Mouse (Mus musculus): ENCODE results near the gene Rptor. TPM values are rescaled to one million over a fixed set of nuclear protein-coding genes. Genes with fewer than 3 reads are reported as not detected.

Gene Rptor
- polyA plus RNA-seq, 1 experiment from 2014 or later = 18.3 TPM

GRCm38 (mm10) chr11:119836326-119836725, 233.6 kb downstream of the Rptor start:
- no peaks in the 10 kb centered on the region for H3K9me3 ChIP-seq (replicated peaks)
- no peak for ATAC-seq (ENCODE audit: low FRiP score)
- no peak overlapping the region for H3K9ac ChIP-seq
- H3K4me1 ChIP-seq = peaks cover 20% of the 10 kb centered on the region
- H3K36me3 ChIP-seq = peaks cover 8% of the 10 kb centered on the region; the same call in 1 of the 2 replicates
- no peak overlapping the region for H3K4me2 ChIP-seq (replicated peaks)
- no peaks in the 10 kb centered on the region for H3K27me3 ChIP-seq
- 95% methylated on average over 3 of the region's 3 CpGs for WGBS
- H3K27ac ChIP-seq = no peak overlapping the region
- H3K4me3 ChIP-seq = no peak overlapping the region

GRCm38 (mm10) chr11:119837786-119838185, 235.1 kb downstream of the Rptor start:
- H3K27ac ChIP-seq = no peak overlapping the region

GRCm38 (mm10) chr11:119839411-119840342, 237.0 kb downstream of the Rptor start:
- WGBS = 87% methylated on average over 10 of the region's 10 CpGs
- no peak overlapping the region for H3K9ac ChIP-seq
- H3K27me3 ChIP-seq = no peaks in the 10 kb centered on the region
- H3K9me3 ChIP-seq (replicated peaks) = no peaks in the 10 kb centered on the region
- ATAC-seq (ENCODE audit: low FRiP score) = no peak
- H3K36me3 ChIP-seq = peaks cover 19% of the 10 kb centered on the region
- no peak overlapping the region for H3K4me3 ChIP-seq
- peak overlapping the region; percentile 44; the same call in 1 of the 2 replicates for H3K27ac ChIP-seq
- no peak overlapping the region for H3K4me2 ChIP-seq (replicated peaks)
- H3K4me1 ChIP-seq = peaks cover 8% of the 10 kb centered on the region; the same call in 1 of the 2 replicates

More at GRCm38 (mm10) chr11:119837786-119838185, 235.1 kb downstream of the Rptor start:
- H3K4me1 ChIP-seq = peaks cover 11% of the 10 kb centered on the region; the same call in 1 of the 2 replicates
- H3K9me3 ChIP-seq (replicated peaks) = no peaks in the 10 kb centered on the region
- no peak overlapping the region for H3K9ac ChIP-seq
- no peaks in the 10 kb centered on the region for H3K27me3 ChIP-seq
- 84% methylated on average over 1 of the region's 1 CpGs for WGBS
- ATAC-seq (ENCODE audit: low FRiP score) = no peak
- no peak overlapping the region for H3K4me2 ChIP-seq (replicated peaks)
- H3K36me3 ChIP-seq = peaks cover 12% of the 10 kb centered on the region; the same call in 1 of the 2 replicates
- H3K4me3 ChIP-seq = no peak overlapping the region

GRCm38 (mm10) chr11:119846608-119847007, 243.9 kb downstream of the Rptor start:
- H3K4me2 ChIP-seq (replicated peaks) = no peak overlapping the region
- ATAC-seq (ENCODE audit: low FRiP score) = no peak
- peaks cover 36% of the 10 kb centered on the region for H3K36me3 ChIP-seq
- H3K4me1 ChIP-seq = no peaks in the 10 kb centered on the region
- no peaks in the 10 kb centered on the region for H3K27me3 ChIP-seq
- no peak overlapping the region for H3K27ac ChIP-seq
- H3K9ac ChIP-seq = no peak overlapping the region
- no peak overlapping the region for H3K4me3 ChIP-seq
- 93% methylated on average over 6 of the region's 6 CpGs for WGBS
- H3K9me3 ChIP-seq (replicated peaks) = no peaks in the 10 kb centered on the region

DNA sequence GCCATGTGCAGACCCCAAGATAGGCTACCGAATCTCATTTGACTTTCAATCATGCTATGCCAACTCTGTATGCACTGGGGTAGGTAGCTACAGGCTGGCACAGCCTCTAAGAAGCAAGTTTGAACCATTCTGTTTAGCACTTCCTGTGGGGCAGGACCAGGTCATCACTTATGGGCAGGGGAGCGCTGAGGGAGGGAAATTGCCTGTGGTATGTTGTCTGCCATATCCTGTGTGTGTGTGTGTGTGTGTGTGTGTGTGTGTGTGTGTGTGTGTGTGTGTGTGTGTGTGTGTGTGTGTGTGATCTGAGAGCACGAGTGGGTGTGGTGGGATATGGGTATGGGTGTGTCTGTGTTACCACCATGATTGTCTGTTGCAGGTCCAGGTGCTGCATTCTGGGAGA, 244.4 kb downstream of the Rptor start:
- Histone ChIP-seq H3K9me3 (replicated peaks) (no peaks in the 10 kb centered on the region), H3K4me3 (no peak overlapping the region), H3K27me3 (no peaks in the 10 kb centered on the region), H3K27ac (no peak overlapping the region), H3K9ac (no peak overlapping the region), H3K36me3 (peaks cover 38% of the 10 kb centered on the region), H3K4me1 (no peaks in the 10 kb centered on the region), H3K4me2 (replicated peaks) (no peak overlapping the region)
- ATAC-seq (ENCODE audit: low FRiP score) = no peak
- WGBS = 88% methylated on average over 3 of the region's 3 CpGs

GRCm38 (mm10) chr11:119847569-119847968, 244.9 kb downstream of the Rptor start:
- no peaks in the 10 kb centered on the region for H3K27me3 ChIP-seq
- H3K36me3 ChIP-seq = peaks cover 43% of the 10 kb centered on the region
- 88% methylated on average over 3 of the region's 3 CpGs for WGBS
- no peaks in the 10 kb centered on the region for H3K4me1 ChIP-seq
- H3K9ac ChIP-seq = no peak overlapping the region
- no peak overlapping the region for H3K4me2 ChIP-seq (replicated peaks)
- H3K4me3 ChIP-seq = no peak overlapping the region
- H3K27ac ChIP-seq = no peak overlapping the region
- no peak for ATAC-seq (ENCODE audit: low FRiP score)
- H3K9me3 ChIP-seq (replicated peaks) = no peaks in the 10 kb centered on the region

DNA sequence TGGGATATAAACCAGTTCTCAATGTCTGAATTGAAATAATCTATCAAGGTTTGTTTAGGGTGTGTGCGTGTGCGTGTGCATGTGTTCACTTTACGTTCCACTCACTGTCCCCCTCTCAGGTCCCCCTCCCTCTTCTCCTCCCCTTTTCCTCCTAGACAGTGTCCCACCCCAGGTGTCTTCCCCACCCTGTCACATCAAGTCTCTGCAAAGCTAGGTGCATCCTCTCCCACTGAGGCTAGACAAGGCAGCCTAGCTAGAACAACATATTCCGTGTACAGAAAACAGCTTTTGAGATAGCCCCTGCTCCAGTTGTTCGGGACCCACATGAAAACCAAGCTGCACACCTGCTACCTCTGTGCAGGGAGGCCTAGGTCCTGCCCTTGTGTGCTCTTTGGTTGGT, 245.5 kb downstream of the Rptor start:
- H3K4me3 ChIP-seq = no peak overlapping the region
- no peak overlapping the region for H3K4me2 ChIP-seq (replicated peaks)
- no peaks in the 10 kb centered on the region for H3K4me1 ChIP-seq
- H3K9me3 ChIP-seq (replicated peaks) = no peaks in the 10 kb centered on the region
- H3K36me3 ChIP-seq = peaks cover 49% of the 10 kb centered on the region
- ATAC-seq (ENCODE audit: low FRiP score) = no peak
- H3K27me3 ChIP-seq = no peaks in the 10 kb centered on the region
- no peak overlapping the region for H3K9ac ChIP-seq
- no peak overlapping the region for H3K27ac ChIP-seq
- 94% methylated on average over 5 of the region's 5 CpGs for WGBS

DNA sequence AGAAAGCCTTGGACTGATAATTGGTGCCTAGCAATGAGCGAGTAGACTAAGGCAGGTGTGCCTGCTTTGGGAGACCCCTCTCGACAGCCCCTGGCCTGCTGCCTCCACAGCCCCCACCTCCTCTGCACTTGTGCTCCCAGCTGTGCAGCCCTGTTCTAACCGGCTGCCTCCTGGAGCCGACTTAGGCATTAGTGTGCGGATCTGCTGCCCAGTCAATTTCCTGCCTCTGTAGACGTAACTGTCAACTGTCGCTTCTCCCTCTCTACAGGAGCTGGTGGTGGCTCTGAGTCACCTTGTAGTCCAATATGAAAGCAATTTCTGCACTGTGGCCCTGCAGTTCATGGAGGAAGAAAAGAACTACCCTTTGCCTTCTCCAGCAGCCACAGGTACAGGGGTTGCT, 253.3 kb downstream of the Rptor start:
- no peak overlapping the region for H3K4me2 ChIP-seq (replicated peaks)
- peaks cover 71% of the 10 kb centered on the region for H3K36me3 ChIP-seq
- no peaks in the 10 kb centered on the region for H3K27me3 ChIP-seq
- no peak overlapping the region for H3K9ac ChIP-seq
- H3K4me3 ChIP-seq = no peak overlapping the region
- H3K4me1 ChIP-seq = no peaks in the 10 kb centered on the region
- WGBS = 74% methylated on average over 7 of the region's 7 CpGs
- H3K27ac ChIP-seq = no peak overlapping the region
- ATAC-seq (ENCODE audit: low FRiP score) = no peak
- H3K9me3 ChIP-seq (replicated peaks) = no peaks in the 10 kb centered on the region

DNA sequence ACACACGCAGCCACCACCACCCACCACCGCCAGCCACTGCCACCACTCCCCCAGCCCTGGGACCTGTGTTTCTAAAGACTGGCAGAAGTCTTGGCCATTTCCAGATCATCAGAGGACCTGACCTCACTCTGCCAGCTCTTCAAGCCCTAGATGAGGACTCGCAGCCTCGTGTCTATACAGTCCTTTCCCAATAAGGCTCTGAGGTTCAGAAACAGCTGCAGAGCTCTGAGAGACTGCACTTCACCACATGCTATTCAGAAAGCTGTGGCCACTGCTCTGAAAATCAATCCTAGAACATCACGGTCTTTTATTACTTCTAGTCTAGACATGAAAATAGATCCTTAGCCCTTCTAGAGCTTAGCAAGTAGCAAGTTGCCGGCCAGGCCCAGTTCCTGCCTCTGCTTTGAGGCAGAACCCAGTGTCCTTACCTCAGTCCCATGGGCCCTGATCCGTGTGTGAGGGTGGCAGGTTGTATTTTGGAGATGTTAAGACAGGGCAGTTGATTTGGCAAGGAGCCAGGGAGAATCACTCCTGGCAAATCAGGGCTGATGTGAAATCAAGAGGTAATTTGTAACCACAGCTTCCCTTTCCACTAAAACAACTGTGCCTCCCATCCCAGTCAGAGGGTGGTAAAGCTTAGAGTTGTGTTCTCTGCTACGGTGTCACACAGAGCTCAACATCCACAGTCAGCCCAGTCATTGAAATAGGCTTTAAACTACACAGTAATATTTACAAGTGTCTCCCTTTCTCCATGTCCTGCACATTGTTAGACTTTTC, 260.0 kb downstream of the Rptor start:
- H3K27me3 ChIP-seq = no peaks in the 10 kb centered on the region
- peaks cover 31% of the 10 kb centered on the region for H3K36me3 ChIP-seq
- H3K4me1 ChIP-seq = peaks cover 10% of the 10 kb centered on the region; the same call in 1 of the 2 replicates
- 84% methylated on average over 8 of the region's 8 CpGs for WGBS
- H3K9me3 ChIP-seq (replicated peaks) = no peaks in the 10 kb centered on the region
- H3K9ac ChIP-seq = no peak overlapping the region
- H3K27ac ChIP-seq = 0 out of 2 replicates have a peak overlapping the region, but pooled peaks have one; percentile 31
- H3K4me2 ChIP-seq (replicated peaks) = no peak overlapping the region
- ATAC-seq (ENCODE audit: low FRiP score) = no peak
- H3K4me3 ChIP-seq = no peak overlapping the region

- peaks cover 27% of the 10 kb centered on the region for H3K36me3 ChIP-seq
- no peak overlapping the region for H3K4me3 ChIP-seq
- peaks cover 10% of the 10 kb centered on the region; the same call in 1 of the 2 replicates for H3K4me1 ChIP-seq
- no peak overlapping the region for H3K9ac ChIP-seq
- no peak for ATAC-seq (ENCODE audit: low FRiP score)
- no peak overlapping the region for H3K4me2 ChIP-seq (replicated peaks)
- H3K27ac ChIP-seq = 0 out of 2 replicates have a peak overlapping the region, but pooled peaks have one; percentile 31
- 55% methylated on average over 10 of the region's 10 CpGs for WGBS
- H3K27me3 ChIP-seq = no peaks in the 10 kb centered on the region
- no peaks in the 10 kb centered on the region for H3K9me3 ChIP-seq (replicated peaks)
Observed at GRCm38 (mm10) chr11:119863421-119863821, 260.7 kb downstream of the Rptor start.

GRCm38 (mm10) chr11:119866837-119867236, 264.1 kb downstream of the Rptor start:
- 83% methylated on average over 6 of the region's 6 CpGs for WGBS
- Histone ChIP-seq H3K4me2 (replicated peaks) (no peak overlapping the region), H3K9ac (no peak overlapping the region), H3K4me3 (no peak overlapping the region), H3K9me3 (replicated peaks) (no peaks in the 10 kb centered on the region), H3K36me3 (peaks cover 37% of the 10 kb centered on the region), H3K4me1 (peaks cover 7% of the 10 kb centered on the region; the same call in 1 of the 2 replicates), H3K27me3 (no peaks in the 10 kb centered on the region), H3K27ac (no peak overlapping the region)
- no peak for ATAC-seq (ENCODE audit: low FRiP score)

- ATAC-seq (ENCODE audit: low FRiP score) = no peak
- H3K9ac ChIP-seq = no peak overlapping the region
- no peak overlapping the region for H3K4me2 ChIP-seq (replicated peaks)
- H3K27ac ChIP-seq = no peak overlapping the region
- H3K36me3 ChIP-seq = peaks cover 46% of the 10 kb centered on the region
- no peaks in the 10 kb centered on the region for H3K27me3 ChIP-seq
- peaks cover 5% of the 10 kb centered on the region; the same call in 1 of the 2 replicates for H3K4me1 ChIP-seq
- H3K4me3 ChIP-seq = no peak overlapping the region
- WGBS = 87% methylated on average over 3 of the region's 3 CpGs
- H3K9me3 ChIP-seq (replicated peaks) = no peaks in the 10 kb centered on the region
Observed at GRCm38 (mm10) chr11:119868138-119868537, 265.4 kb downstream of the Rptor start.
